Mouse (Mus musculus): Measurements from ENCODE around the gene Edrf1.

DNA sequence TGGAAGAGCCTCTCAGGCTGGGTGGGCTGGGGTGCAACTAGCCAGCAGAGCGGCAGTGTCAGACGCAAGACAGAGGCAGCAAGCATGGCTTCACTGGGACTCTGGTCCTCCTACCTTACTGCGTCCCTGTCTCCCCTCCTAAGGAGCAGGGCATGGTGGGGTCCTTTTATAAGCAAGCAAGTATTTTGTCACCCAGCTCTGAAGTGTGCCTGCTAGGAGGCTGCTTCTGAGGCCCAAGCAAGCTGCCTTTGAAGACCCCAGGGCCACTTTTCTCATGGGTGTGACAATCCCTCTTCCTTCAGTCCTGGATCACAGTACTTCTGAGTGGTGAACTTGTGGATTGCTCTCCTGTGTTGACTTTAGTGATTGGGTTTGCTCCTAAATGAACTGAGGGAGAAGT lies 42.6 kb downstream of the Edrf1 start, which contains the start of gene Mmp21:
- TF ChIP-seq CTCF (IDR thresholded peaks at IDR 0.05), result no peak
- no peak for TF ChIP-seq POLR2A (IDR thresholded peaks at IDR 0.05; ENCODE audit: insufficient read depth, low read depth, low read length)
- TF ChIP-seq EP300 (IDR thresholded peaks at IDR 0.05; ENCODE audit: insufficient read depth, low read depth, low read length), result no peak
